Mouse (Mus musculus): ENCODE data around the gene Fgf2. TPM values are rescaled to one million over a fixed set of nuclear protein-coding genes. Genes with fewer than 3 reads are reported as not detected.

Fgf2 gene
- 1.3 and 1.6 TPM in 2 replicates for polyA plus RNA-seq (2014; fragmentation: Nextera tagmentation; extraction: Ambion mirVana)

DNA sequence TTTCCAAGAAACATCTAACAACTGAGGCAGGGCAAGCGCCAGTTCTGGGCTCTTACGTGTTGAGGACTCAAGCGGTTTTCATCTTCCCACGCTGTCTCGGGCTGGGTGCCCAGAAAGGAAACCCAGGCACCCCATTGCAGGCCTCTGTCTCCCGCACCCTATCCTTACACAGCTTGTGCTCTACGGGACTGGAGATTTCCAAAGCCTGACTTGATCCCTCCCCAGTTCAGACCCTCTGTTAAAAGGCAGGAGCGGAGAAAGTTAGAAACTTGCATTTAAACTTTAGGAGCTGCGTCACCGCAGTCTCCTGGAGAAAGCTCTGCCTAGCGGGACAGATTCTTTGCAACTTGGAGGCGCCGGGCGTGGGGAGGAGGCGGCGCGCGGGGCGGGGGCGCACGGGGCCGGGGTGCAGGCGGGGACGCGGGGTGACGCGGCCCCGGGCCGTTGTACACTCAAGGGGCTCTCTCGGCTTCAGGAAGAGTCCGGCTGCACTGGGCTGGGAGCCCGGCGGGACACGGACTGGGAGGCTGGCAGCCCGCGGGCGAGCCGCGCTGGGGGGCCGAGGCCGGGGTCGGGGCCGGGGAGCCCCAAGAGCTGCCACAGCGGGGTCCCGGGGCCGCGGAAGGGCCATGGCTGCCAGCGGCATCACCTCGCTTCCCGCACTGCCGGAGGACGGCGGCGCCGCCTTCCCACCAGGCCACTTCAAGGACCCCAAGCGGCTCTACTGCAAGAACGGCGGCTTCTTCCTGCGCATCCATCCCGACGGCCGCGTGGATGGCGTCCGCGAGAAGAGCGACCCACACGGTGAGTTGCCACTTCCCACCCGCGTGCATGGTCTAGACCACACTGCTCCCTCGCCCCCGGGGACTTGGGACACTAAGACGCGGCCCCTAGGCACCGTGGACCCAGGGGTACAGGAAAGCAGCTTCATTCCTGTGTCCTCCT is at the start of gene Fgf2:
Fgf2 (plus strand) TSS at position 126 of the 945 bp plus-strand sequence.
- Histone ChIP-seq H3K27ac (replicated peaks; ENCODE audit: low read depth, low read length) (no peak within 1 kb of the TSS), H3K9ac (replicated peaks; ENCODE audit: low read length) (peak within 1 kb of the TSS; percentile 81), H3K4me2 (ENCODE audit: low read depth, low read length) (peak within 1 kb of the TSS; percentile 98), H3K4me3 (ENCODE audit: low read depth, low read length) (peak within 1 kb of the TSS; percentile 74), H3K27me3 (ENCODE audit: control insufficient read depth, insufficient read depth, low read length) (peaks cover 13% of the 10 kb centered on the region), H3K4me1 (ENCODE audit: control insufficient read depth, insufficient read depth, low read length) (no peaks in the 10 kb centered on the region), H3K9me3 (replicated peaks; ENCODE audit: control insufficient read depth, low read length) (no peaks in the 10 kb centered on the region), H3K36me3 (replicated peaks; ENCODE audit: control insufficient read depth, insufficient read depth, low read depth, low read length) (no peaks in the 10 kb centered on the region)
- ATAC-seq (replicated peaks; ENCODE audit: insufficient number of reproducible peaks, low FRiP score, low TSS enrichment, low read depth) (peak; percentile 61), DNase-seq (ENCODE audit: low spot score) (peak; percentile 49)
- 1% methylated on average over 71 of the region's 75 CpGs for WGBS

DNA sequence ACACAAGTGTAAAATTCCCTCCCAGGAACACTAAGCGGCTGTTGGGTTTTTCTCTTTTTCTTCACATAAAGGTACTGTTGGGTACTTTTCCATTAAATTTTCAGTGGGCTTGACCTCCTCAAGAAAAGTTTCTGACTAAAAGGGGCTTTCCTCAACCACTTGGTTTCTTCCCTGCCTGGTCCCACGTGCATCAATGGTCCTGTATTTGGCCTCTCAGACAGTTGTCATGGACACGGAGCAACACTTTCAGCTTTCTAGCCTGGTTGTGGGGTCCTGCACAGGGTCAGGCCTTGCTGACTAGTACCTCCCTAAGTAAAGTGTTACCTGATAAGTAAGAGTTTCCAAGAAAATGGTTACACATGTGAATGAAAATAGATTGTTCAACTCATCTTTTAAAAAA is 48.7 kb upstream of the Fgf2 start:
- H3K9ac ChIP-seq (replicated peaks; ENCODE audit: low read length): no peak overlapping the region
- DNase-seq (ENCODE audit: low spot score) (no peak), ATAC-seq (replicated peaks; ENCODE audit: insufficient number of reproducible peaks, low FRiP score, low TSS enrichment, low read depth) (no peak)
- H3K4me1 ChIP-seq (ENCODE audit: control insufficient read depth, insufficient read depth, low read length): no peaks in the 10 kb centered on the region
- no peaks in the 10 kb centered on the region for H3K36me3 ChIP-seq (replicated peaks; ENCODE audit: control insufficient read depth, insufficient read depth, low read depth, low read length)
- H3K9me3 ChIP-seq (replicated peaks; ENCODE audit: control insufficient read depth, low read length): no peaks in the 10 kb centered on the region
- WGBS: 78% methylated on average over 3 of the region's 3 CpGs
- no peak overlapping the region for H3K4me2 ChIP-seq (ENCODE audit: low read depth, low read length)
- no peak overlapping the region for H3K4me3 ChIP-seq (ENCODE audit: low read depth, low read length)
- H3K27me3 ChIP-seq (ENCODE audit: control insufficient read depth, insufficient read depth, low read length): no peaks in the 10 kb centered on the region
- no peak overlapping the region for H3K27ac ChIP-seq (replicated peaks; ENCODE audit: low read depth, low read length)

GRCm38 (mm10) chr3:37302685-37303084 is 45.5 kb upstream of the Fgf2 start:
- Histone ChIP-seq H3K27ac (replicated peaks; ENCODE audit: low read depth, low read length) (no peak overlapping the region), H3K4me3 (ENCODE audit: low read depth, low read length) (no peak overlapping the region), H3K9ac (replicated peaks; ENCODE audit: low read length) (no peak overlapping the region), H3K9me3 (replicated peaks; ENCODE audit: control insufficient read depth, low read length) (no peaks in the 10 kb centered on the region; the same call in 1 of the 2 replicates), H3K27me3 (ENCODE audit: control insufficient read depth, insufficient read depth, low read length) (no peaks in the 10 kb centered on the region), H3K4me2 (ENCODE audit: low read depth, low read length) (no peak overlapping the region), H3K36me3 (replicated peaks; ENCODE audit: control insufficient read depth, insufficient read depth, low read depth, low read length) (no peaks in the 10 kb centered on the region), H3K4me1 (ENCODE audit: control insufficient read depth, insufficient read depth, low read length) (no peaks in the 10 kb centered on the region)
- WGBS: 34% methylated on average over 12 of the region's 12 CpGs
- ATAC-seq (replicated peaks; ENCODE audit: insufficient number of reproducible peaks, low FRiP score, low TSS enrichment, low read depth) (no peak), DNase-seq (ENCODE audit: low spot score) (peak; percentile 74)

DNA sequence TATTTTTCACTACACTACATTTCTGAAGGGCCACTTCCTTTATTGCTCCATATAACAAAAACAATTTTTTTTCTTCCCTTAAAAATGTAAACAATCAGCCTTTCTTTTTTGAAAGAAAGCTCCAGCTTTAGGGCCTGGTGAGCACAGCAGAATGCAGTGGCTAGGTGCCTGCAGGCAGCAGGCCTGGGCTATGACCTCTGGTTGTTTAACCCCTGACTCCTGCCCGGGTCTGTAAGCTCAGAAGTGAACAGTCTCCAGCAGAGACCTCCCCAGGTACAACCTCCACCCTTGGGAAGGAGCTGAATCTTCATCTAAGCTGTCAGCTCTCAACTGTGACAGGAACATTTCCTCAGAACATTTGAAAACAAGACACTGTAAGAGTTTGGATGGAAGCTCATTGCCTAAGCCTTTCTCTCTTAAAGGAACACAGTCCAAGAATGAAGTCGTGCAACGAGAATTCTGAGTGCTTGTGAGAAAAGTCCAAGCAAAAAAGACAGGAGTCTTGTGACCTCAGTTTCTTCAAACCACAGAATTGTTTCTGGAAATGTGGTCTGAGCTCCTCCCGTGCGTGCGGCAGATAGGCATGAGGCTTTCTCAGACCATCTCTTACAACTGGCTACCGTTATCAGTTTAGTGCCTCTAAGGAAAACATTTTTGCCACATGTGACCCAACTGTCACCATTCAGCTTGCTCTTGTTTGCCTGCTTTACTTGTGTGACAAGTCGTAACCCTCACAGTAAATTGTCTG is 44.6 kb upstream of the Fgf2 start:
- DNase-seq (ENCODE audit: low spot score) (no peak), ATAC-seq (replicated peaks; ENCODE audit: insufficient number of reproducible peaks, low FRiP score, low TSS enrichment, low read depth) (no peak)
- Histone ChIP-seq H3K27ac (replicated peaks; ENCODE audit: low read depth, low read length) (no peak overlapping the region), H3K9ac (replicated peaks; ENCODE audit: low read length) (no peak overlapping the region), H3K4me1 (ENCODE audit: control insufficient read depth, insufficient read depth, low read length) (no peaks in the 10 kb centered on the region), H3K9me3 (replicated peaks; ENCODE audit: control insufficient read depth, low read length) (no peaks in the 10 kb centered on the region; the same call in 1 of the 2 replicates), H3K36me3 (replicated peaks; ENCODE audit: control insufficient read depth, insufficient read depth, low read depth, low read length) (no peaks in the 10 kb centered on the region), H3K4me2 (ENCODE audit: low read depth, low read length) (no peak overlapping the region), H3K27me3 (ENCODE audit: control insufficient read depth, insufficient read depth, low read length) (no peaks in the 10 kb centered on the region), H3K4me3 (ENCODE audit: low read depth, low read length) (no peak overlapping the region)
- 61% methylated on average over 8 of the region's 8 CpGs for WGBS

- Histone ChIP-seq H3K4me3 (ENCODE audit: low read depth, low read length) (peak overlapping the region; percentile 77), H3K27ac (replicated peaks; ENCODE audit: low read depth, low read length) (no peak overlapping the region), H3K36me3 (replicated peaks; ENCODE audit: control insufficient read depth, insufficient read depth, low read depth, low read length) (no peaks in the 10 kb centered on the region), H3K27me3 (ENCODE audit: control insufficient read depth, insufficient read depth, low read length) (no peaks in the 10 kb centered on the region), H3K4me1 (ENCODE audit: control insufficient read depth, insufficient read depth, low read length) (no peaks in the 10 kb centered on the region), H3K9me3 (replicated peaks; ENCODE audit: control insufficient read depth, low read length) (no peaks in the 10 kb centered on the region), H3K4me2 (ENCODE audit: low read depth, low read length) (peak overlapping the region; percentile 62), H3K9ac (replicated peaks; ENCODE audit: low read length) (peak overlapping the region; percentile 84)
- ATAC-seq (replicated peaks; ENCODE audit: insufficient number of reproducible peaks, low FRiP score, low TSS enrichment, low read depth) (peak; percentile 85; the same call in 1 of the 2 replicates), DNase-seq (ENCODE audit: low spot score) (no peak)
- WGBS: 2% methylated on average over 10 of the region's 10 CpGs
Observed at GRCm38 (mm10) chr3:37311897-37312369, 36.2 kb upstream of the Fgf2 start.

DNA sequence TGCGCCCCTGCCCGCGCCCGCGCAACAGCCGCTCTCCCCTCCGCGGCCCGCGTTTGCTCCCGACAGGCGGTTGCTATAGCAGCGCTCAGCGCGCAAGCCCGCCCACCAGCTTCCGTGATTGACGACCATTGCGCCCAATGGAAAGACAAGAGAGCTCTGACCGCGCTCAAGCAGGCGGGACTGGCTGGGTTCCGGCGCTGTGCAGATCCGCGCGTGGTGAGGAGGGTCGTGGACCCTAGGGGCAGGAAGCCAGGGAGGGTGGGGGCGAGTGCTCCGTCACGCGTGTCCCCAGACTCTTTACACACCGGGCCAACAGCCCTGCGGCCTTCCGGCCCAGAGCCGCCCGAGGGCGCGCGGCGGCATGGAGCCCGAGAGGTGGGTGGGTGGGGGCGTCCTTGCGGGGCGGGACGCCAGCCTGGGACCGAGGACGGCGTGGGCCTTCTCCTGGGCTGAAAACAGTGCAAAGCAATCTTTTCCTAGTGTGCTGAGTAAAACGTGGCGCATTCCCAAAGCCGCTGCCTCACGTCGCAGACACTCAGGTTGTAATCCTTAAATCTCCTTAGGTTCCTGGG is 35.7 kb upstream of the Fgf2 start, which contains the start of the genes Bbs12 and Cetn4:
Bbs12 (plus strand) TSS at position 185 of the 572 bp plus-strand sequence.
Cetn4 (minus strand) TSS at position 339 of the 572 bp plus-strand sequence.
- H3K4me2 ChIP-seq (ENCODE audit: low read depth, low read length): peak within 1 kb of the TSS; percentile 62
- peak within 1 kb of the TSS; percentile 77 for H3K4me3 ChIP-seq (ENCODE audit: low read depth, low read length)
- H3K27ac ChIP-seq (replicated peaks; ENCODE audit: low read depth, low read length): 0 out of 2 replicates have a peak within 1 kb of the TSS, but pooled peaks have one; percentile 25
- H3K9me3 ChIP-seq (replicated peaks; ENCODE audit: control insufficient read depth, low read length): no peaks in the 10 kb centered on the region
- peak within 1 kb of the TSS; percentile 84 for H3K9ac ChIP-seq (replicated peaks; ENCODE audit: low read length)
- H3K36me3 ChIP-seq (replicated peaks; ENCODE audit: control insufficient read depth, insufficient read depth, low read depth, low read length): no peaks in the 10 kb centered on the region
- ATAC-seq (replicated peaks; ENCODE audit: insufficient number of reproducible peaks, low FRiP score, low TSS enrichment, low read depth) (peak; percentile 99), DNase-seq (ENCODE audit: low spot score) (peak; percentile 97)
- no peaks in the 10 kb centered on the region for H3K27me3 ChIP-seq (ENCODE audit: control insufficient read depth, insufficient read depth, low read length)
- WGBS: under 1% methylated on average over 42 of the region's 54 CpGs
- no peaks in the 10 kb centered on the region for H3K4me1 ChIP-seq (ENCODE audit: control insufficient read depth, insufficient read depth, low read length)

DNA sequence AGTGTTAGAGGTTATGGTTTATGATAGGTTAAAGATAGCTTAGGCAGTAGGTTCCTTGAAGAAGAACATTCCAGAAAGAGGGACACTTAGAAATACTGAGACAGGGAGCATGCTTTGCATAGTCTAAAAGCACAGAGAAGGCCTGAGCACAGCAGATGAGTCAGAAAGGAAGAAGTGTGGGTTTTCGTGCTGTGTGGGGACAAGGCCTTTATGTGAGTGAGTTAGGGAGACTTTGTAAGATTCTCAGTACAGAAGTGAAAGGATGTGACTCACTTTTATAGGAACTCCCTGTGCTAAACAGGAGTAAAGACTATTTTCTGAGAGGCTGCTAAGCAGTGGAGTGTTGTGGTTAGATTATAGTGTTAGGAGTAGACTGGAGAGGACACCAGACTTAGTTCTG is 34.8 kb upstream of the Fgf2 start:
- H3K36me3 ChIP-seq (replicated peaks; ENCODE audit: control insufficient read depth, insufficient read depth, low read depth, low read length): no peaks in the 10 kb centered on the region
- ATAC-seq (replicated peaks; ENCODE audit: insufficient number of reproducible peaks, low FRiP score, low TSS enrichment, low read depth) (no peak), DNase-seq (ENCODE audit: low spot score) (no peak)
- no peak overlapping the region for H3K4me3 ChIP-seq (ENCODE audit: low read depth, low read length)
- peak overlapping the region; percentile 7; the same call in 1 of the 2 replicates for H3K9ac ChIP-seq (replicated peaks; ENCODE audit: low read length)
- 59% methylated on average over 1 of the region's 1 CpGs for WGBS
- no peaks in the 10 kb centered on the region for H3K9me3 ChIP-seq (replicated peaks; ENCODE audit: control insufficient read depth, low read length)
- 0 out of 2 replicates have a peak overlapping the region, but pooled peaks have one; percentile 11 for H3K4me2 ChIP-seq (ENCODE audit: low read depth, low read length)
- no peak overlapping the region for H3K27ac ChIP-seq (replicated peaks; ENCODE audit: low read depth, low read length)
- H3K4me1 ChIP-seq (ENCODE audit: control insufficient read depth, insufficient read depth, low read length): no peaks in the 10 kb centered on the region
- no peaks in the 10 kb centered on the region for H3K27me3 ChIP-seq (ENCODE audit: control insufficient read depth, insufficient read depth, low read length)
